Mouse (Mus musculus): ENCODE data around the gene Tubgcp6. TPM values are rescaled to one million over a fixed set of nuclear protein-coding genes. Genes with fewer than 3 reads are reported as not detected.
A peak's percentile ranks its signal among the peaks of the same experiment; 100 is the strongest.

Gene Tubgcp6
- total RNA-seq, 2 experiments from 2014 or later, result 8.6 to 8.8 TPM

GRCm38 (mm10) chr15:89144965-89145364 is 22.1 kb upstream of the Tubgcp6 start:
- DNase-seq, result no peak
- intact Hi-C loops (cut with DNase I), result no loop called here

DNA sequence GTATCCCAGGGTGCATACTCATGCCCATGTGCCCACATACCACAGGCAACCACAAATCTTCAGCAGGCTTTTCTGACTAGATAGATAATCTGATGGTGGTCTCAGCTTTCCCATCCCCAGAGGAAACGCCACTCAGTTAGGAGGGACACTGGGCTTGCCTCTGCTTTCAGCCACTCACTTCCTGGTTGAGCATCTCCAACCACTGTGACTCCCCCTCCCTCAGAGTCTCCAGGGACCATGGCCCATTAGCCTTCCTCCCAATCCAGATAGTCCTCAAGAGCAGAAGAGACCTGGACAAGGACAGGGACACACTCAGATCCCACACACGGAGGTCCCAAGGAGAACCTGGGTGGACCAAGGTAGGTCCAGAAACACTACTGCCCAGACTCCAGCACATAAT is 20.2 kb upstream of the Tubgcp6 start:
- DNase-seq, result no peak
- intact Hi-C loops (cut with DNase I), result no loop called here

DNA sequence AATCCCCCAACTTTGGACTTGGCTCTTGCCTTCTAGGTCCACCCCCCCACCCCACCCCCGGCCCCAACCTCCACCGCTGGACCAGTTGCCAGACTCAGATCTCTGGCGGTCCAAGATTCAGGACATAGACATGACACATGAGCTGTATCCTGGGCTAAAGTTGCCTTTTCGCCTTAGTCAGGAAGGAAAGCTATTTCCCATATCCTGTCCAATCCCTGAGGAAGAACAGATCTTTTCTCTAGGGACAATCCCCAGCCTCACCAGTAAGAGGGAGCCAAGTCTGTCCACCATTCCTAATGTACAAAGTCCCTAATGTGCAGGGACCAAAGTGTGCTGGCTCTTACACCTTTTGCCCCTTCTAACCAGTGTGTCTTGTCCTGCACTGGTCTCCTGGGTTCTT is 19.0 kb upstream of the Tubgcp6 start:
- peak in 1 of 2 experiments; percentile 24 for DNase-seq
- intact Hi-C loops (cut with DNase I), result no loop called here

GRCm38 (mm10) chr15:89141443-89141842 is 18.5 kb upstream of the Tubgcp6 start:
- intact Hi-C loops (cut with DNase I), result no loop called here
- no peak for DNase-seq

DNA sequence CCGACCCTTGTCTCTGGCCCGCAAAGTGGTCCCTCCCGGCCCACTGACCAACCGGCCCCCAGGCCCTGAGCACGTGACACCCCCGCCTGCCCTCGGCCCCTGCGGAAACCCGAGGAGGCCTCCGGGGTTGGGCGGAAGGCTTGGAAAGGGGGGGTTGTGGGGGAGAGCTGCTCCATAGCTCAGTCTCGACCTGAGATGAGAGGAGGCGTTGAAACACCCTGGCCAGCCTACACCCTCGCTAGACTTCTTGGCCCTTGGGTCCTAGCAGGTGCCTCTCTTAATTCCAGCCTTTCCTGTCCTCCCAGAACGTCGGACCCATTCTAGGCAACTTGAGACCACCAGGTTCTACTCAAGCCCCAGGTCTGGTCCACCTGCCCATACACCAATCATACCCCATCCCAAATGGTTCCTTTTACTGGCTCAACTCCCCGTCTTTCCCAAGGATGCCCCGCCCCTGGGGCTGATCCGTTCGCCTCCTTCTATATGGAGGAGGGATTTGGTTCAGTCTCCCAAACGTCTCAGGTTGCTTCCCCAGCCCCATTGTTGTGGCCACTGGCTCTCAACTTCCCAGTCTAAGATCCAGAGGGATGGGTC is 17.8 kb upstream of the Tubgcp6 start, which contains the start of gene Mapk12:
Gene Mapk12 (minus strand): TSS at position 45 of the 594 bp plus-strand sequence.
- peak in 1 of 2 experiments; percentile 39 for DNase-seq
- intact Hi-C loops (cut with DNase I), result no loop called here

DNA sequence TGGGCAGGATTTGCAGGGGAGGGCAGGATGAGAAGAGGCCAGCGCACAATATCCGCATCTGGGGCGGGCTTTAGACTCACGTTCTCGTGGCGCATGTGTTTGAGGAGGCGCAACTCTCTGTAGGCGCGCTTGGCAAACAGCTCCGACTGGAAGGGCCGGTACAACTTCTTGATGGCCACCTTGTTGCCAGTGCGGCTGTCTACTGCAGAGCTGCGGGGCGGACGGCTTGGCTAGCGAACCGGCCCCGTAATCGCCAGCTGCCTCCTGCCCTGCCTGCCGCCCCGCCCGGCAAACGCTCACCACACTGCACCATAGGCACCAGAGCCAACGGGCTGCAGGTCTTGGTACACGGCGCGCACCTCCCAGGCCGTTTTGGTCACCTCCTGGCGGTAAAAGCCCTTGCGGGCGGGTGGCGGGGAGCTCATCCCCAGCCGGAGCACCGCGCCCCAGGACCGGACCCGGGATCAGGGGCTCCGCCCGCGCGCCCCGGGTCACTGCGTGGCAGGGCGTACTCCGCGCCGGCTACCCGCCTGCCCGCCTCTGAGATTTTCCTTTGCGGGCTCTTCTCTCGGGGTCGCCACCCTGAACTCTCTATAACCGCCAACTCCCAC is 17.2 kb upstream of the Tubgcp6 start:
- DNase-seq, result peak; percentile 70 to 78
- intact Hi-C loops (cut with DNase I), result no loop called here

DNA sequence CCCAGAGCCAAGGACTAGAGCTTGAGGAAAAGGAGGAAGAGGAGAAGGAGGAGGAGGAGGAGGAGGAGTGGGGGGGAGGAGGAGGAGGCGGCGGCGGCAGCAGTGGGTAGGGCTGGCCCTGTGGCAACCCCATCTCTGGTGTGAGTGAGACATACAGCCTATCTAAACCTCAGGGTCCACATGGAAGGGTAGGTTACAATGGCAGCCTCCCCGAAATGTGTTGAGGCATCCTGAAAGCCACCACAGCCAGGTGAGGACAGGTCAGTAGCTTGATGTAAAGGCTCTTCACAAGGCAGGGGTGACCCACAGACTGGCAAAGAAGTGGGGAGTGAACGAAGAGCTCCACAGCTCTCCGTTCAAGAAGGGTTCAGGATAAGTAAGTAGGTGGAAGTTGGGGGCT is 15.6 kb upstream of the Tubgcp6 start:
- DNase-seq, result no peak
- intact Hi-C loops (cut with DNase I), result no loop called here

DNA sequence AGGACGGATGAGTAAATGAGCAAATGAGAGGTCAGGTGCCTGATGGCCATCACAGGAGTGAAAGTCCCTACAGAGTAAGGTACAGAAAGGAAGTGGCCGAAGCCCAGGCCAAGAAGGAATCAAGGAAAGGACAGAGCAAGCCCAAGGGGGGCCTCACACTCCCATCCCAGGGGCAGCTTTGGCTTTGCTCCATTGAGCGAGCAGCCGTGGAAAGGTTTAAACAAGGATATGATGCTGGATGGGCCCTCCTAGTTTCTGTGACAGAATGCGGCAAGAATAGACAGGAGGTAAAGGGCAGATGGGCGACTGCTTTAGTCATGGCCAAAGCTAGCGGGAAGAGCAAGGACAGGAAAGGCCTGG is 15.1 kb upstream of the Tubgcp6 start:
- intact Hi-C loops (cut with DNase I), result no loop called here
- no peak for DNase-seq

GRCm38 (mm10) chr15:89137378-89138045 is 14.6 kb upstream of the Tubgcp6 start:
- no peak for DNase-seq
- intact Hi-C loops (cut with DNase I), result no loop called here

- intact Hi-C loops (cut with DNase I), result no loop called here
- no peak for DNase-seq
These were observed 13.7 kb upstream of the Tubgcp6 start for GRCm38 (mm10) chr15:89136461-89137155.

DNA sequence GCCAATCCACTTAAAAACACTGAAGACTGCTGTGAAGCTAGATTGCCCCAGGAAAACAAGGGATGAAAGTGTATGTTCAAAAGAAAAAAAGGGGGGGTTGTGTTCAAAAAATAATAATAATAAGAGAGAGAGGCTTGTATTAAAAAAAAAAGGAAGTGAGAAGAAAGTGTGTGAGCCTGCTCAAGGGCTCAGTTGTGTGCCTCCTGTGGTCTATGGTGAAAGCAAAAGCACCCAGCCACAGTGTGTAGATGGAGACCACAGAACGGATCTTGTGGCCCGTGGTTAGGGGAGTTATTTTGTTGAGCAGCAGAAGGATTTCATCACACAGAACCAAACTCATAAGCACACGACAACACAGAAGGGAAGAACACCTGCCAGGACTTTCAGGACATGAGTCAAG is 8.4 kb upstream of the Tubgcp6 start:
- DNase-seq, result no peak
- intact Hi-C loops (cut with DNase I), result no loop called here

- intact Hi-C loops (cut with DNase I), result no loop called here
- no peak for DNase-seq
These were observed 7.3 kb upstream of the Tubgcp6 start for GRCm38 (mm10) chr15:89130245-89130644.

GRCm38 (mm10) chr15:89128382-89129350 is 5.8 kb upstream of the Tubgcp6 start, which contains the start of gene Hdac10:
Gene Hdac10, minus strand, starts transcription at chr15:89128700.
- DNase-seq, result peak; percentile 86 to 92
- intact Hi-C loops (cut with DNase I), result loop anchor here (2.0 kb wide), 2 partner anchors 22 to 68 kb away; partner anchors contain the start of gene Dennd6b

GRCm38 (mm10) chr15:89127364-89127940 is 4.5 kb upstream of the Tubgcp6 start:
- no peak for DNase-seq
- intact Hi-C loops (cut with DNase I), result no loop called here

DNA sequence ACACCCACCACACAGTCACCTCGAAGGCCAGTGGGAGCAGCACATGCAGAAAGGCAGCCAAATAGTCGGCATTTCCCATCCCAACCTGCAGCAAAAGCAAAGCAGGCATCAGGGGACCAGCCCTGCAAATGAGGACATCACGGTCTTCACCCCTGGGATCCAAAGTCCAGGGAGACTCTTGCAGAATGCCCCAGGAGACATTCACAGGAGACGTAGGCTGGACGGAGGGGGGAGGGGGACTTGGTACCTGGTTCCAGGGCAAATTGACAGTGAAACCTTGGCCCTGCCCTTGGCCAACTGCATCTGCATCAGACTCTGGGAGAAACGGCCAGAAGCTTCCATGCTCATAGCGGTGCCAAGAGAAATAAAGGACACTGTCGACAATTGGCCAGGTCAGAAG is 3.7 kb upstream of the Tubgcp6 start:
- intact Hi-C loops (cut with DNase I), result no loop called here
- no peak for DNase-seq

DNA sequence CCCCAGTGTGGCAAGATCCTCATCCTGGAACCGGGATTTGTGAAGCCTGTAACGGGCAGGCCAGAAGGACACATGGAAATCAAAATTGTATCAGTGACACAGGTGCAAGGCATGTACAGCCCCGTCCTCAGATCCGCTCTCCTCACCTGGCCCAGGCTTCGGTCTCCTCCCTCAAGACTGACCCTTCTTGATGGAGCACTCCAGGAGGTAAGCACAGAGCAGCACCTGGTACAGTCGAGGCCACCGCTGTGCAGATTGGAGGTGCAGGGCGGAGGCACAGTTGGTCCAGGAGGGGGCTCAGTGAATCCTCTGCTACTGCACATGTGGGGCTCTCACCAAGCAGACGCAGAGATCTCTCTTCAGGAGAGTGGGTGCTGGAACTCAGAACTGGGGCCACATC is 2.4 kb upstream of the Tubgcp6 start:
- DNase-seq, result no peak
- intact Hi-C loops (cut with DNase I), result no loop called here

DNA sequence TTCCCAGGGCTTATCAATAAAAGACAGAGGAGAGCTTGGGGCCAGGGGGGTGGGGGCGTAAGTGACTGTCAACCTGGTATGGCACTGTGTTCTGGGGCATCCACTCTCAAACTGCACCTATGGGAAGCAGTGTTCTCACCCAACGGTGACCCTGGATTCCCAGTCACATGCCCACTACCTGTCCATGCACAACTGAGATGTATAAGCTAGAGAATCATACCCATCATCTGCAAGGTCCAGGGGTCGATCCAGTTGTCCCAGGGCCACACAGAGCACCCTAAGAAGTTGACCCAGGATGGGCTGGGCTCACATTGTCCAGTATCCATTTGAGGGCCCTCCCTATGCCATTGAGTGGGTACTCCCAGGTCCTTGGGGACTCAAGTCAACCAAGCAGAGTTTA is 1.4 kb upstream of the Tubgcp6 start:
- intact Hi-C loops (cut with DNase I), result loop anchor here (5.0 kb wide), 1 partner anchor 233 kb away; the partner anchor contains the start of genes Lmf2 and Ncaph2
- no peak for DNase-seq

DNA sequence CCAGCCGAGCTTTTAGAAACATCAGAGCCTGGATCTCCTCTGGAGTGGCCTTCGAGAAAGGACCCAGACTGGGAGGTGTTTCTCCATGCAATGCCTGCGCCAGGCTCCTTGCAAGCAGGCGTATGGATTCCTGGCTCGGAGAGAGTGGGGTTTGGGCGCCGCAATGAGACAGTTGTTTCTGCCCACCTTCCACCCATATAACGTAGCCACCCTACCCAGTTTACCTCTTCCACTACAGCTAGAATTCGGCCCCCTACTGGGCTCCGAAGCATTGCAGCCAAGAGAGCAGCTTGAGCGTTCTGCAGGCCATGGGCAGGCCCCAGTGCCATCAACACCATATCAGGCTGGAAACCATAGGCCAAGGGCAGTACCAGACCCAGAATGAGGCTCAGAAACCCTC is 683 bp upstream of the Tubgcp6 start:
- intact Hi-C loops (cut with DNase I), result loop anchor here (2.0 to 5.0 kb wide), 2 partner anchors 87 to 234 kb away; partner anchors contain the start of genes Lmf2, Ncaph2 and Ppp6r2
- no peak for DNase-seq

DNA sequence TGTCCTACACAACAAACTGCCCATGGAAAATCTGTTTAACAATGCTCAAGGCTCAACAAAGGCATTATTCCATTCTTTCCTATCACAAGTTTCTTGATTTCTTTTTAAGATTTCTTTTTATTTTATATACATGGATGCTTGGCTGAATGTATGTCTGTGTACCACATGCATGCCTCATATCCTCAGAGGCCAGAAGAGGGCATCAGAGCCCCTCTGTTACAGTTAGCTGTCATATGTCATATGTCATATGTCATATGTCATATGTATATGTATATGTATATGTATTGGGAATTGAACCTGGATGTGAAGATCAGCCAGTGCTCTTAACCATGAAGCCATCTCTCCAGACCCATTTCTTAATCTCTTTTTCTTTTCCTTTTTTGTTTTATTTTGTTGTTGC is 4.9 kb downstream of the Tubgcp6 start:
- no peak for DNase-seq
- intact Hi-C loops (cut with DNase I), result no loop called here

DNA sequence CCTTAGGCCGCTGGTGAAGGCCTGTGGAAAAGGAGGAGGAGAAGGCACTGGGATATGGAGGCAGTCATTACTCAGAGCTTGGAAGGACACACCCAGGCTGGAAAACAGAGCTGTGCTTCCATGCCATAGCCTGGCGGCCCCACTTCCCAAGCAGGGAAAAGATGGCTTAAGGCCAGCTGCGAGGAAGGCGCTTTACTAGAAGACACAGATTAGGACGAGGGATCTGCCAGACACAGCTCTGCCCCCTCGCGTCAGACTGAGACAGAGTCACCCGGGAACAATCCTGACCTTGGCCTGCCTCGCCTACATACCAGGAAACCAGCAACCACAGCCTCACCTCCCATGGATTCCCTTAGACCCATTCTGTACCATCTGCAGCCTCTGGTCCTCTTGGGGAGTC is 12.8 kb downstream of the Tubgcp6 start:
- intact Hi-C loops (cut with DNase I), result no loop called here
- DNase-seq, result peak in 1 of 2 experiments; percentile 25

Measured in heart, postnatal 36 days (tissue).